Mouse (Mus musculus) kidney, embryonic 15.5 days (tissue): Measurements from ENCODE around the gene Anapc1. TPM values are rescaled to one million over a fixed set of nuclear protein-coding genes. Genes with fewer than 3 reads are reported as not detected.

Experiments
- polyA plus RNA-seq: library from polyadenylated mRNA; unstranded; fragments of >200 nt; fragmentation: Nextera tagmentation; extraction: Ambion mirVana; gene quantifications from 2 replicates; pipeline ENCODE4 v1.2.1, GENCODE M21; 2015

Anapc1 gene
- polyA plus RNA-seq, 1 experiment from 2014 or later: 69.6 TPM

Other genes starting within 250 kb of the Anapc1 start
- not detected in 2 replicates for gene Spdye4c, start 96.2 kb downstream of the Anapc1 start, polyA plus RNA-seq
- gene Mertk, start 11.6 kb upstream of the Anapc1 start, polyA plus RNA-seq: 11.5 and 11.7 TPM in 2 replicates
- gene Tmem87b, start 130.7 kb upstream of the Anapc1 start, polyA plus RNA-seq: 32.3 and 32.6 TPM in 2 replicates
- 5.1 and 6.2 TPM in 2 replicates for gene Fbln7, start 175.6 kb upstream of the Anapc1 start, polyA plus RNA-seq